Mouse (Mus musculus): ENCODE results near the gene Pcyt2.

DNA sequence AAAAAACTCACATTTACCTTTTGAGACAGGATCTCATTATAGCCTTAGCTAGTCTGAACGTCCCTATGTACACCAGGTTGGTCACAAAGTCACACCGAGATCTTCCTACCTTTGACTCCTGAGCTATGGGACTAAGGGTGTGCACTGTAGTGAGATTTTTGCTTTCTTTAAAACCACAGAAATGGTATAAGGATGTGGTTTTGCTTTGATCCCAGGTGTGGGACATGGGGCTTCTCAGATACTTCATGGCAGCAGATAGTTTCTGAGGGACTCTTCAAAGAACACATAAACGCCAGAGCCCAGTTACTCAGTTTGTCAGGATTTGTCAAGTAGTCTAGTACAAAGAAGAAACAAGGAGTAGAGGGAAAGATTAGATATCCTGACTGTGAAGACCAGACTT, 17.0 kb downstream of the Pcyt2 start:
- TF ChIP-seq POLR2A (IDR thresholded peaks at IDR 0.05; ENCODE audit: borderline replicate concordance, extremely low read depth, low read depth, low read length) (no peak), CTCF (IDR thresholded peaks at IDR 0.05; ENCODE audit: insufficient read depth, low read length) (no peak)
